Mouse (Mus musculus) CH12.LX (cell line): ENCODE data around the gene Gtpbp6. TPM values are rescaled to one million over a fixed set of nuclear protein-coding genes. Genes with fewer than 3 reads are reported as not detected.

ENCODE experiments used
- DNase-seq: peaks from one replicate; pipeline ENCODE4 v3.0.0-alpha.2; 2013; ENCODE audit errors: extremely low read depth
- H3K27ac ChIP-seq: 2 replicates; pipeline ENCODE4 v1.5.1; 2012; ENCODE audit warnings: low read depth, mild to moderate bottlenecking, control low read depth, moderate library complexity; ENCODE audit not compliant: insufficient read depth
- H3K27me3 ChIP-seq: replicated peaks from 2 replicates; pipeline ENCODE3; 2012; ENCODE audit warnings: inconsistent platforms
- H3K36me3 ChIP-seq, 2 experiments: replicated peaks in 1 of 2; 2 replicates each; pipeline versions ENCODE3 to v1.6.1; 2012; ENCODE audit warnings: inconsistent platforms in 1 of 2, low read length in 1 of 2, mild to moderate bottlenecking in 1 of 2, mixed read lengths in 1 of 2, moderate library complexity in 1 of 2; ENCODE audit not compliant: control insufficient read depth in 1 of 2, insufficient read depth in 1 of 2
- H3K4me1 ChIP-seq, 2 experiments: 2 replicates each; pipeline ENCODE4 v1.6.1; 2012; ENCODE audit warnings: inconsistent platforms in 1 of 2, moderate library complexity in 1 of 2; ENCODE audit not compliant: insufficient read depth in 2 of 2, control insufficient read depth in 1 of 2
- H3K4me2 ChIP-seq: 2 replicates; pipeline ENCODE4 v1.6.1; 2012; ENCODE audit warnings: low read depth, mild to moderate bottlenecking, control low read depth; ENCODE audit not compliant: poor library complexity, insufficient read depth, severe bottlenecking
- H3K4me3 ChIP-seq, 3 experiments: fragments of 150-350 bp in 1 of 3; sonication (generic) in 1 of 3; replicated peaks in 1 of 3; 2 replicates each; pipeline versions ENCODE3 to v1.5.1; 2011 to 2012; ENCODE audit warnings: low read depth in 2 of 3, low read length in 2 of 3, mild to moderate bottlenecking in 2 of 3, moderate library complexity in 2 of 3, control low read depth in 1 of 3, improper control_type of control experiment in 1 of 3, inconsistent platforms in 1 of 3, mixed read lengths in 1 of 3; ENCODE audit not compliant: poor library complexity in 1 of 3
- H3K79me2 ChIP-seq: replicated peaks from 2 replicates; pipeline ENCODE4 v1.6.1; 2012; ENCODE audit warnings: mild to moderate bottlenecking, moderate library complexity; ENCODE audit not compliant: control insufficient read depth, poor library complexity, insufficient read depth, severe bottlenecking; ENCODE audit errors: extremely low read depth
- H3K9ac ChIP-seq: 2 replicates; pipeline ENCODE4 v1.6.1; 2012; ENCODE audit warnings: low read depth, mild to moderate bottlenecking, control low read depth, moderate library complexity; ENCODE audit not compliant: insufficient read depth
- H3K9me3 ChIP-seq: replicated peaks from 2 replicates; pipeline ENCODE3; 2012; ENCODE audit warnings: low read length, inconsistent platforms, mixed read lengths
- CHD2 ChIP-seq: IDR thresholded peaks from 2 replicates; pipeline ENCODE4 v1.6.1; 2011; ENCODE audit warnings: low read length, improper control_type of control experiment
- CTCF ChIP-seq, 2 experiments: IDR thresholded peaks in 1 of 2; conservative IDR thresholded peaks in 1 of 2; 2 replicates each; pipeline ENCODE4 v1.5.1; 2011 to 2012; ENCODE audit warnings: low read depth in 2 of 2, low read length in 2 of 2, improper control_type of control experiment in 1 of 2, inconsistent platforms in 1 of 2, mild to moderate bottlenecking in 1 of 2, moderate library complexity in 1 of 2
- ELF1 ChIP-seq: IDR thresholded peaks from 2 replicates; pipeline ENCODE4 v1.6.1; 2014; ENCODE audit warnings: low read depth, mild to moderate bottlenecking, inconsistent platforms, low read length, improper control_type of control experiment
- HCFC1 ChIP-seq: IDR thresholded peaks from 2 replicates; pipeline ENCODE4 v1.6.1; 2012; ENCODE audit warnings: low read depth, mild to moderate bottlenecking, inconsistent platforms, low read length, improper control_type of control experiment
- NELFE ChIP-seq: IDR thresholded peaks from 2 replicates; pipeline ENCODE4 v1.6.1; 2011; ENCODE audit warnings: low read depth, low read length, improper control_type of control experiment
- NRF1 ChIP-seq: IDR thresholded peaks from 2 replicates; pipeline ENCODE4 v1.6.1; 2014; ENCODE audit warnings: low read depth, mild to moderate bottlenecking, inconsistent platforms, low read length, improper control_type of control experiment, moderate library complexity
- SIN3A ChIP-seq: IDR thresholded peaks from 2 replicates; pipeline ENCODE4 v1.6.1; 2012; ENCODE audit warnings: low read length, improper control_type of control experiment, inconsistent platforms
- SMC3 ChIP-seq: IDR thresholded peaks from 2 replicates; pipeline ENCODE4 v1.6.1; 2011; ENCODE audit warnings: low read depth, low read length, improper control_type of control experiment
- dilution Hi-C: fragments of 300-500 bp; cut with MboI; formaldehyde crosslinking; loops from 2 replicates; pipeline ENCODE4 v1.14.3; 2020; ENCODE audit warnings: low sequenced_read_pairs; ENCODE audit not compliant: extremely low pct_unique_long_range_greater_than_20kb, extremely low pct_ligation_motif_present
- in situ Hi-C: fragments of 300-500 bp; cut with MboI; formaldehyde crosslinking; loops from 3 replicates; pipeline ENCODE4 v1.14.3; 2019; ENCODE audit warnings: low sequenced_read_pairs, low pct_ligation_motif_present, low pct_unique_long_range_greater_than_20kb, mixed read lengths
- polyA plus RNA-seq: library from polyadenylated mRNA; unstranded; fragments of >175 nt; gene quantifications from 2 replicates; pipeline ENCODE4 v1.2.1, GENCODE M21; 2012; ENCODE audit warnings: low read depth; ENCODE audit not compliant: insufficient read length
- total RNA-seq, 2 experiments: library from RNA; depleted of rRNA; stranded (reverse); fragments of 300-350 nt in 1 of 2; fragments of >200 nt in 1 of 2; gene quantifications; 2 replicates each; pipeline ENCODE4 v1.2.3; 2012 to 2014

The Gtpbp6 gene
- total and polyA plus RNA-seq, 3 experiments, result 14.4 to 40.1 (median 27.9) TPM

GRCm38 (mm10) chr5:110108305-110108628 lies 270 bp upstream of the Gtpbp6 start:
- DNase-seq, result no peak
- Histone ChIP-seq H3K9ac (no peak overlapping the region; the same call in 1 of the 2 replicates), H3K4me1 (peaks cover 16 to 29% of the 10 kb centered on the region in 2 experiments), H3K79me2 (peaks cover 18% of the 10 kb centered on the region; the same call in 1 of the 2 replicates), H3K4me2 (no peak overlapping the region), H3K36me3 (peaks cover 44 to 50% of the 10 kb centered on the region in 2 experiments), H3K4me3 (peak overlapping the region; percentile 61 to 92 (median 83)), H3K27ac (no peak overlapping the region), H3K27me3 (no peaks in the 10 kb centered on the region), H3K9me3 (no peaks in the 10 kb centered on the region)
- TF ChIP-seq ELF1, result no peak
- TF ChIP-seq HCFC1, result 0 out of 2 replicates have a peak, but pooled peaks have one; percentile 0
- dilution Hi-C loops, result no loop called here
- in situ Hi-C loops, result no loop called here

- Histone ChIP-seq H3K36me3 (peaks cover 47 to 53% of the 10 kb centered on the region in 2 experiments), H3K4me2 (peak overlapping the region; percentile 54), H3K79me2 (peaks cover 18% of the 10 kb centered on the region; the same call in 1 of the 2 replicates), H3K9me3 (peaks cover 6% of the 10 kb centered on the region), H3K27ac (peak overlapping the region; percentile 90), H3K27me3 (no peaks in the 10 kb centered on the region), H3K4me1 (peaks cover 16 to 29% of the 10 kb centered on the region in 2 experiments), H3K9ac (peak overlapping the region; percentile 85), H3K4me3 (peak overlapping the region; percentile 83 to 92 (median 85))
- DNase-seq, result no peak
- in situ Hi-C loops, result no loop called here
- TF ChIP-seq CHD2, result no peak
- TF ChIP-seq NRF1, result peak; percentile 76
- dilution Hi-C loops, result no loop called here
Measured at GRCm38 (mm10) chr5:110106901-110107564, 964 bp downstream of the Gtpbp6 start.

DNA sequence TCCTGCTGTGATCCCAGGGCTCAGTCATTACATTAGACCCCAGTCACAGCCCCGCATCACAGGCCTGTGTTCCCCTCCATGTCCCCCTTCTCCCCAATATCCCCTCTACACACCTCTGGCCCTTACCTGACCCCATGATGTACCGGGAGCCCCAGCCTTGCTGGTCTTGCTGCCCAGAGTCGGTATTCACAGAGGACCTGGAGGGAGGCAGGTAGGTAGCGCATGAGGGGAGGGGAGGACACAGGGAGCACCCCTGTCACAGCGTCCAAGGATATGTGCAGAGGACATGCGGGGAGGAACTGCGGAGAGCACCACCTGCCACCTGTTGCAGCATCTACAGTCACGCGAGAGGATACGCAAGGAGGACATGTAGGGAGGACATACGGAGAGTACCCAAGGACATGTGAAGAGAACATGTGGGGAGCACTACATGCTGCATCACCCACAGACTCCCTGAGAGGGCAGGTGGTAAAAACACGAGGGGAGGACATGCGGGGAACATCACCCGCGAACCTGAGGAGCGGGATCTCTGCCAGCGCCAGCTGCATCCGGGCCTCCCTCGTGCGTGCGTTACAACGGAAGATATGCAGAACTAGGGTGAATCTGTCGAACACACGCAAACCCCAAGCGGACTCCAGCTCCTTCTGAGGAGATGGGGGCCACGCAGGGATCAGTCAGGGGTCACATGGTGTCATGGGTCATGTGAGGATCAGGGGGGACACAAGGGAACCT lies 1.7 kb downstream of the Gtpbp6 start:
- no peak overlapping the region for H3K27ac ChIP-seq
- DNase-seq, result no peak
- dilution Hi-C loops, result no loop called here
- H3K4me2 ChIP-seq, result peak overlapping the region; percentile 54; the same call in 1 of the 2 replicates
- no peaks in the 10 kb centered on the region for H3K27me3 ChIP-seq
- peaks cover 10% of the 10 kb centered on the region for H3K9me3 ChIP-seq
- peaks cover 48 to 54% of the 10 kb centered on the region in 2 experiments for H3K36me3 ChIP-seq
- H3K4me1 ChIP-seq, result peaks cover 19 to 29% of the 10 kb centered on the region in 2 experiments
- TF ChIP-seq CTCF (conservative IDR thresholded peaks at IDR 0.05 in 1 of 2, IDR thresholded peaks at IDR 0.05 in 1 of 2; ENCODE audit: low read depth in 2 of 2, low read length in 2 of 2) (no peak), SMC3 (no peak), SIN3A (no peak), NELFE (no peak)
- in situ Hi-C loops, result no loop called here
- peaks cover 18% of the 10 kb centered on the region; the same call in 1 of the 2 replicates for H3K79me2 ChIP-seq
- H3K9ac ChIP-seq, result no peak overlapping the region
- H3K4me3 ChIP-seq, result peak overlapping the region in 2 of 3 experiments; percentile 83 to 92
